Mouse (Mus musculus): ENCODE results near the gene E2f2. TPM values are rescaled to one million over a fixed set of nuclear protein-coding genes. Genes with fewer than 3 reads are reported as not detected.

The E2f2 gene
- total and polyA plus RNA-seq, 2 experiments from 2014 or later, result 2.4 to 6.4 TPM

DNA sequence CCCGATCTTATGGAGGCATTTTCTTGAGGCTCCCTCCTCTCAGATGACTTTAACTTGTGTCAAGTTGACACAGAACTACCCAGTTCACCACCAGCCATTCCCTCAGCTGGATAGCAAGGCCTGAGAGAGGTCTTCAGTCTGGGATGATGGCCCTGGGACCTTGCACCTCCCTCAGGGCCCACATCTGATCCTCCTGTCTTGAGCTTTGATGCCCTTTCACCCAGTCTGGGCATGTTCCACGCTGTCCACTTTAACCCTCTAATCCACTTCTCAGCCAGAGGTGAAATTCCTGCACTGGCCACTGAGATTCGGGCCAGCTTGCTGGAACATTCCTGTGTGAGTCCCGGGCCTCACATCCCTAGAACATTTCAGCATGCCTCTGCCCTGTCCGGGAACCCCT lies 46.2 kb upstream of the E2f2 start:
- Histone ChIP-seq H3K4me2 (ENCODE audit: low read depth, low read length) (no peak overlapping the region), H3K36me3 (replicated peaks; ENCODE audit: control insufficient read depth, insufficient read depth, low read length) (no peaks in the 10 kb centered on the region), H3K9me3 (replicated peaks; ENCODE audit: control insufficient read depth, low read length) (no peaks in the 10 kb centered on the region), H3K4me1 (ENCODE audit: control insufficient read depth, insufficient read depth) (no peaks in the 10 kb centered on the region; the same call in 1 of the 2 replicates), H3K27me3 (ENCODE audit: control insufficient read depth, insufficient read depth, low read length) (no peaks in the 10 kb centered on the region), H3K9ac (replicated peaks; ENCODE audit: low read depth, low read length) (no peak overlapping the region), H3K27ac (ENCODE audit: low read depth) (peak overlapping the region; percentile 4; the same call in 1 of the 2 replicates), H3K4me3 (ENCODE audit: low read depth, low read length) (no peak overlapping the region)
- DNase-seq (ENCODE audit: low spot score), result no peak
- WGBS, result 38% methylated on average over 5 of the region's 5 CpGs
- TF ChIP-seq CTCF (IDR thresholded peaks at IDR 0.05; ENCODE audit: low read depth) (no peak), EP300 (IDR thresholded peaks at IDR 0.05; ENCODE audit: low read depth) (no peak)
- ATAC-seq (ENCODE audit: insufficient read depth, low read depth), result no peak

DNA sequence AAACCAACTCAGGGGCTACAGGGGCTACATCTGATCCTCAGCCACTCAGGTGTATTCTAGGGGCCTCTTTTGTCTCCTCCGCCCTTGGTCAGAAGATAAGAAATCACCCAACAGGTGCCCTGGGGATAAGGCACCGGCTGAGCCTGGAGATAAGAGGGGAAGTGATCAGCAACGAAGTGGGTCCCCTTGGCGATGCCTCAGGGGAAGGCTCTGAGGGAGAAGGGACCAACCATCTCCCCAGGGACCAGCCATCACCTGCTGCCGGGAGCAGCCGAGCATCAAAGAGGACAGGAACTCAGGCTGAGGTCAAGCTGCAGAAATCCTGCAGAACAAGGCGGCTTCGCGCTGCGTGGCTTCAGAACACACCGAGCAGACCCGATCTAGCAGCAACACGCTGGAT lies 44.5 kb upstream of the E2f2 start:
- no peak overlapping the region for H3K4me2 ChIP-seq (ENCODE audit: low read depth, low read length)
- no peak overlapping the region for H3K4me3 ChIP-seq (ENCODE audit: low read depth, low read length)
- ATAC-seq (ENCODE audit: insufficient read depth, low read depth), result no peak
- WGBS, result 51% methylated on average over 13 of the region's 13 CpGs
- no peak for DNase-seq (ENCODE audit: low spot score)
- no peaks in the 10 kb centered on the region for H3K9me3 ChIP-seq (replicated peaks; ENCODE audit: control insufficient read depth, low read length)
- TF ChIP-seq CTCF (IDR thresholded peaks at IDR 0.05; ENCODE audit: low read depth), result no peak
- TF ChIP-seq EP300 (IDR thresholded peaks at IDR 0.05; ENCODE audit: low read depth), result no peak
- no peak overlapping the region for H3K27ac ChIP-seq (ENCODE audit: low read depth)
- no peak overlapping the region for H3K9ac ChIP-seq (replicated peaks; ENCODE audit: low read depth, low read length)
- H3K27me3 ChIP-seq (ENCODE audit: control insufficient read depth, insufficient read depth, low read length), result no peaks in the 10 kb centered on the region
- H3K36me3 ChIP-seq (replicated peaks; ENCODE audit: control insufficient read depth, insufficient read depth, low read length), result no peaks in the 10 kb centered on the region
- H3K4me1 ChIP-seq (ENCODE audit: control insufficient read depth, insufficient read depth), result no peaks in the 10 kb centered on the region; the same call in 1 of the 2 replicates

GRCm38 (mm10) chr4:136129842-136130241 lies 42.4 kb upstream of the E2f2 start:
- no peak overlapping the region for H3K27ac ChIP-seq (ENCODE audit: low read depth)
- TF ChIP-seq EP300 (IDR thresholded peaks at IDR 0.05; ENCODE audit: low read depth) (no peak), CTCF (IDR thresholded peaks at IDR 0.05; ENCODE audit: low read depth) (no peak)
- no peak for ATAC-seq (ENCODE audit: insufficient read depth, low read depth)

GRCm38 (mm10) chr4:136133801-136134200 lies 38.4 kb upstream of the E2f2 start:
- no peak for DNase-seq (ENCODE audit: low spot score)

More at GRCm38 (mm10) chr4:136129842-136130241, 42.4 kb upstream of the E2f2 start:
- H3K4me2 ChIP-seq (ENCODE audit: low read depth, low read length), result no peak overlapping the region
- no peak overlapping the region for H3K9ac ChIP-seq (replicated peaks; ENCODE audit: low read depth, low read length)
- H3K36me3 ChIP-seq (replicated peaks; ENCODE audit: control insufficient read depth, insufficient read depth, low read length), result no peaks in the 10 kb centered on the region
- no peak for DNase-seq (ENCODE audit: low spot score)
- 79% methylated on average over 1 of the region's 1 CpGs for WGBS
- no peak overlapping the region for H3K4me3 ChIP-seq (ENCODE audit: low read depth, low read length)
- H3K4me1 ChIP-seq (ENCODE audit: control insufficient read depth, insufficient read depth), result peaks cover 13% of the 10 kb centered on the region; the same call in 1 of the 2 replicates
- no peaks in the 10 kb centered on the region for H3K9me3 ChIP-seq (replicated peaks; ENCODE audit: control insufficient read depth, low read length)
- no peaks in the 10 kb centered on the region for H3K27me3 ChIP-seq (ENCODE audit: control insufficient read depth, insufficient read depth, low read length)

GRCm38 (mm10) chr4:136134418-136134977 lies 37.7 kb upstream of the E2f2 start:
- Histone ChIP-seq H3K4me1 (ENCODE audit: control insufficient read depth, insufficient read depth) (peaks cover 23% of the 10 kb centered on the region), H3K36me3 (replicated peaks; ENCODE audit: control insufficient read depth, insufficient read depth, low read length) (no peaks in the 10 kb centered on the region), H3K4me3 (ENCODE audit: low read depth, low read length) (peak overlapping the region; percentile 44), H3K9ac (replicated peaks; ENCODE audit: low read depth, low read length) (peak overlapping the region; percentile 49), H3K4me2 (ENCODE audit: low read depth, low read length) (peak overlapping the region; percentile 76), H3K27me3 (ENCODE audit: control insufficient read depth, insufficient read depth, low read length) (no peaks in the 10 kb centered on the region), H3K27ac (ENCODE audit: low read depth) (peak overlapping the region; percentile 85), H3K9me3 (replicated peaks; ENCODE audit: control insufficient read depth, low read length) (no peaks in the 10 kb centered on the region)
- DNase-seq (ENCODE audit: low spot score) (peak; percentile 31), ATAC-seq (ENCODE audit: insufficient read depth, low read depth) (peak; percentile 51)
- under 1% methylated on average over 15 of the region's 15 CpGs for WGBS
- TF ChIP-seq EP300 (IDR thresholded peaks at IDR 0.05; ENCODE audit: low read depth) (no peak), CTCF (IDR thresholded peaks at IDR 0.05; ENCODE audit: low read depth) (no peak)

More at GRCm38 (mm10) chr4:136133801-136134200, 38.4 kb upstream of the E2f2 start:
- 32% methylated on average over 9 of the region's 9 CpGs for WGBS
- H3K9me3 ChIP-seq (replicated peaks; ENCODE audit: control insufficient read depth, low read length), result no peaks in the 10 kb centered on the region
- H3K36me3 ChIP-seq (replicated peaks; ENCODE audit: control insufficient read depth, insufficient read depth, low read length), result no peaks in the 10 kb centered on the region
- peak overlapping the region; percentile 85 for H3K27ac ChIP-seq (ENCODE audit: low read depth)
- H3K9ac ChIP-seq (replicated peaks; ENCODE audit: low read depth, low read length), result 0 out of 2 replicates have a peak overlapping the region, but pooled peaks have one; percentile 49
- no peaks in the 10 kb centered on the region for H3K27me3 ChIP-seq (ENCODE audit: control insufficient read depth, insufficient read depth, low read length)
- TF ChIP-seq EP300 (IDR thresholded peaks at IDR 0.05; ENCODE audit: low read depth) (no peak), CTCF (IDR thresholded peaks at IDR 0.05; ENCODE audit: low read depth) (no peak)
- no peak for ATAC-seq (ENCODE audit: insufficient read depth, low read depth)
- peaks cover 20% of the 10 kb centered on the region; the same call in 1 of the 2 replicates for H3K4me1 ChIP-seq (ENCODE audit: control insufficient read depth, insufficient read depth)
- H3K4me2 ChIP-seq (ENCODE audit: low read depth, low read length), result no peak overlapping the region; the same call in 1 of the 2 replicates
- H3K4me3 ChIP-seq (ENCODE audit: low read depth, low read length), result 0 out of 2 replicates have a peak overlapping the region, but pooled peaks have one; percentile 44
